Mouse (Mus musculus) brain, embryonic 14.5 days (tissue): Measurements from ENCODE around the gene Helt. TPM values are rescaled to one million over a fixed set of nuclear protein-coding genes. Genes with fewer than 3 reads are reported as not detected.
A peak's percentile ranks its signal among the peaks of the same experiment; 100 is the strongest.

ENCODE experiments used
- DNase-seq: peaks from one replicate; pipeline ENCODE4 v3.0.0-alpha.2; 2011; ENCODE audit warnings: low read depth
- CTCF ChIP-seq: fragments of 200-500 bp; IDR thresholded peaks from 2 replicates; pipeline ENCODE4 v1.5.1; 2012; ENCODE audit warnings: inconsistent platforms, mild to moderate bottlenecking, moderate library complexity, borderline replicate concordance; ENCODE audit not compliant: insufficient read depth, insufficient read length; ENCODE audit errors: extremely low read depth
- POLR2A ChIP-seq: fragments of 200-500 bp; IDR thresholded peaks from 2 replicates; pipeline ENCODE4 v1.6.1; 2012; ENCODE audit warnings: mild to moderate bottlenecking, inconsistent platforms, borderline replicate concordance; ENCODE audit not compliant: poor library complexity, insufficient read depth, insufficient read length, severe bottlenecking; ENCODE audit errors: extremely low read depth
- polyA plus RNA-seq: library from polyadenylated mRNA; depleted of rRNA; stranded (reverse); fragments of >200 nt; gene quantifications from 2 replicates; pipeline ENCODE4 v1.2.3, GENCODE M21; 2012; rRNA removed

Helt gene
- 3.7 and 7.2 TPM in 2 replicates for polyA plus RNA-seq

GRCm38 (mm10) chr8:46294181-46294892 is at the start of gene Helt:
Gene Helt, minus strand, starts transcription at chr8:46294671.
- peak; percentile 87 for DNase-seq

DNA sequence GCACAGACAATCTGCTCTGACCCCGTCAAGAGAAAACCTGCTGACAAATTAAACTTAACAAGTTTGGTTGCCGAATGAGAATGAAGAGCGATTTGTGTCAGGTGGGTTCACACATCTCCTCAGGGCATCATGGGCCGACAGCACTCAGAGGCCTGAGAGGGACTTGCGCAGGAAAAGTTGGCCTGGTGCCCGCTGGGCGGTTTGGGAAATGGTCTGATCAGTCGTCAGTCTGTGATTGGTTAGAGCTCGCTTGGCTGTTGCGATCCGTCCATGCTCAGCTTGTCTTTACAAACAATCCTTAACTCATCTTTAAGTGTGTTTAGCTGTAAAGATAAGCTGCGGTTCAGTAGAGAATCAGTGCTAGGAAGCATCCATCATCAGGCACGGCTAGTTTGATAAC is 47.8 kb upstream of the Helt start:
- DNase-seq = peak; percentile 56
- TF ChIP-seq POLR2A (no peak), CTCF (no peak)

More at GRCm38 (mm10) chr8:46294181-46294892, at the start of gene Helt:
- no peak for TF ChIP-seq POLR2A

DNA sequence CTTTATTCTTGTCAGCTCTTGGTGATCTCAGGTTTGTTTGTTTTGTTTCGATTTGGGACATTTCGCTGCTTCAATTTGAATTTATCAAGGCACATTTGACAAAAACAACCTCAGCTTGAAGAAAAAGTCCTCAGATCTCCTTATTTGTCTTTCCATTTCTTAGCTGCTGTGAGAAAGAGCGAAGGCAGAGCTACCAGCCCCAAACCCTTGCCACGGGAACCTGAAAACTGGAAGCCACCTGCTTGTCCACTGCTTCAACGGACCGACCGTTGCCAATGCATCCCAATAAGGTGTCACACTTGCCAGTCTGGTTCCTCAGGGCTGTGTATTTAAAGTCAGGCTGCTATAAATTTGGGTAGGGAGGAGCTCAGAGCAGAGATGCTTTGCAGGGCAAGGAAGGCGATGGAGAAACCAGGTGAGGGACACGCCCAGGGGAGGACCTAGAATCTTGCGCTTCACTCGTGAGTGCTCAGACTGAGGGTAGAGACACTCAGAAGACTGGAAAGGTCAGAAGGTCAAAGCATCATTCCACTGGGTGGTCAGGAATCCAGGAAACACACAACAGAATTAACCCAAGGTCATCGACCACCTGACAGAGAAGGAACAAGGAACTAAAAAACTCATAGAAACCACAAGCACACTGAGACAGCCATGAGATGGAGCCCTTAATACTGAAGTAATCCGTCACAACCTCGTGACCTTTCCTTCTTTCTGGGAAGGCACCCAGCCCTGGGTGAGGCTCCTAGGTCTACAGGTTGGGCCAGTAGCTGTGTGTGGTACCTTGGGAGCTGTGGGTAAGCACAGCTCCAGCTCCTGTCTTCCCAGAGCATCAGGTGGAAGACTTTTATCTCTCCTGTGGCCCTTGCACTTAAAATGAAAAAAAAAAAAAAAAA is 46.2 kb upstream of the Helt start:
- no peak for TF ChIP-seq CTCF
- TF ChIP-seq POLR2A = no peak
- DNase-seq = no peak

GRCm38 (mm10) chr8:46339317-46339716 is 44.8 kb upstream of the Helt start:
- no peak for DNase-seq
- TF ChIP-seq POLR2A (no peak), CTCF (no peak)

- no peak for DNase-seq
- TF ChIP-seq CTCF (no peak), POLR2A (no peak)
These were observed 41.9 kb upstream of the Helt start for GRCm38 (mm10) chr8:46336351-46336750.

DNA sequence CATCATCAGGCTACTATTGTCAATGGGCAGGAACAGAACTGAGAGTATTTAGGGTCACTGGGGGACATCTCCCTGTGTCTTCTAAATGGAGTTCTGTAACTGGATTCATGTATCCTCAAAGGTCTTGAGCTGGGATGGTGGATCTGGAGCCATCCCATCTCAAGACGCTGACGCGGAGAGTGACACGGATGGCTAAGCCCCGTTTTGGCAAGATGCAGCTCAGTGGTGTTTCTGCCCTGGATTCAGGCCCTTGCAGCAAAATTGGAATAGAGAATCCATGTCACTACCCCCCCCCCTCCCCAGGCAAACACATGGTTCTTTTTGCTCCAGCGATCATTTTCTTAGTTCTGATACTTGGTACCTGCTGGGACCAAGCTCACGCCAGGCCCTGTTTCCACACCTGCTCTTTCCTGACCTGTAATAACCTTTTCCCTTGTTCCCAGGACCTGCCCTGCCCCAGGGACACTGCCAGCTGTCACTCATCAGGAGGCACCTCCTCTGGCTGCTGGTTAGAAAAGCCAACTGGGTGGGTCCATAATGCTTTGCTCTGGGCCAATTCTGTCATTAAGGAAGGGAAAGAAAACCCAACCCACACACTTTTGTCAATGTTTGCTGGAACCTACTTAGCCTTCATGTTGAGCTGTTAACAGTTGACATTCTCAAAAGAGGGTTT is 38.1 kb upstream of the Helt start:
- no peak for DNase-seq
- TF ChIP-seq CTCF = no peak
- no peak for TF ChIP-seq POLR2A

- no peak for DNase-seq
- TF ChIP-seq CTCF (no peak), POLR2A (no peak)
These were observed 37.3 kb upstream of the Helt start for GRCm38 (mm10) chr8:46331801-46332200.

DNA sequence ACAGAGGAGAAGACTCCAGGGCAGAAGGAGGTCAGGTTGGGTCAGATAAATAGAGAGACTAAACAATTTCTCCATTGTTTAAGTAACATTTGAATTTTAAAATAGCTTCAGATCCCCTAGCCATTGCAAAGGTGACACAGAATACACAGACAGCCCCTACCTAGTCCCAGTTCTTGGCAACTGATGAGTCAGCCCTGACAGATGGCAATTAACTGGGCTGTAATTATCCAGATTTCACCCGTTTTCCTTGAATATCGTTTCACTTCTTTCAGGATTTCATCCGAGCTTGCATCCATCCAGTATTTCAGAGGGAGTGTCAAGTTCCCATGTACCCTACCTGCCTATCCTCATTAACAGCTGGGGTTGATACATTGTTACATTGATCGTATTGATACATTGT is 34.9 kb upstream of the Helt start:
- TF ChIP-seq POLR2A = no peak
- TF ChIP-seq CTCF = no peak
- DNase-seq = peak; percentile 54

GRCm38 (mm10) chr8:46327284-46327683 is 32.8 kb upstream of the Helt start:
- TF ChIP-seq CTCF (no peak), POLR2A (no peak)
- no peak for DNase-seq

GRCm38 (mm10) chr8:46326715-46327114 is 32.2 kb upstream of the Helt start:
- TF ChIP-seq CTCF (no peak), POLR2A (no peak)
- DNase-seq = no peak

DNA sequence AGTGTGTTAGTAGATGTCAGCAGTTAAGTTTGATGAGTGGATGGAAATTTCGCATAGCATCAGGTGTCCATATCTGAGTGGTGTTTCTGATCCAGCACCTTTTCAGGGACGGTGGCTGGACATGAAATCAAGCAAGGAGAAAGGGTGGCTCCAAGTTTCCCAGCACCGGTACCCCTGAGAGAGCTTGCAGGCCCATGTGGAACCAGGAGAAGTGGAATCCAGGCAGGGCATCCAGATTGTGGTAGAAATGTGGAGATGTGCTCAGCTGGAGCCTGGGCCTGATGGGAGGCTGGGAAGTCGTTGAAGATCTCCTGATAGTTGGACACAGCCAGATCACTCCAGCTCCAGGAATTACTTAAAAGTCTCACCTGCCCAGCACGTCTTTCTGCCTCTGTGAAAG is 30.2 kb upstream of the Helt start:
- TF ChIP-seq POLR2A (no peak), CTCF (no peak)
- DNase-seq = no peak
